Mouse (Mus musculus): ENCODE data around the gene Epm2aip1. TPM values are rescaled to one million over a fixed set of nuclear protein-coding genes. Genes with fewer than 3 reads are reported as not detected.

The Epm2aip1 gene
- total RNA-seq, 4 experiments from 2014 or later: 70.6 to 89.2 (median 80.9) TPM

DNA sequence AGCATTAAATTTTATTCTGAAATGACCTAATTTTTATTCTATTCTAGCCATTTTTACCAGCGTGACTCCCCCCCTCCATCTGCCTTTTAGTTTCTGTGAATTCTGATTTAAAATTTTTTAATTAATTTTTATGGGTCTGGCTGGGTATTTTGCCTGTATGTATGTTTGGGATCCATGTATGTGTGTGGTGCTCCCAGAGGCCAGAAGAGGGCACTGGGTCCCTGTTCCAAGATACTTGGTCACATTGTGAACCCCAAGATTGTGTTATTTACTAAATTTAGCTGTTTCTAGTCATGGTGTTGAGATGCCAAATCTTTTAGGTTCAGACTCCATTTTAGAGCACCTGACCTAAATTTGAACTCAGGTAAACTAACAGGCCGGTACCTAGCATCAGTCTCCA lies 14.7 kb downstream of the Epm2aip1 start:
- DNase-seq (ENCODE audit: low spot score in 2 of 2): no peak

DNA sequence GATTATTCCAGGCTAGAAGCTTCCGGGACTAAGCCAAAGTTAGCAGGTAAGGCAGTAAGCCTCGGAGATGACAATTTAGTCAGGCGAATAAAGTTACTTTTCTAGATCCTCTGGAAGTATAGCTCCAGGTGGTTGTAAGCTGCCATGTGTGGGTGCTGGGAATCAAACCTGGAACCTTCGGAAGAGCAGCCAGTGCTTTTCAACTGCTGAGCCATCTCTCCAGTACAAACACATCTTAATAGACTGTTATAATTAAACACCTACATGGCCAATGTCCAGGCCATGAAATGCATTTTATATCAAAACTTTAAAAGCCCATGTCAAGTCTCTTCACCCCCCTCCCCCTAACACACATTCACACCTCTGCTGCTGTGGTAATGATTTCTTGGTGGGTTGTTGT lies 16.2 kb downstream of the Epm2aip1 start:
- DNase-seq (ENCODE audit: low spot score in 2 of 2): no peak

GRCm38 (mm10) chr9:111289294-111289831 lies 17.6 kb downstream of the Epm2aip1 start:
- DNase-seq (ENCODE audit: low spot score in 2 of 2): no peak

- peak; percentile 85 to 96 for DNase-seq (ENCODE audit: low spot score in 2 of 2)
Measured at GRCm38 (mm10) chr9:111289832-111290339, 18.2 kb downstream of the Epm2aip1 start.

- no peak for DNase-seq (ENCODE audit: low spot score in 2 of 2)
Measured at GRCm38 (mm10) chr9:111290539-111291100, 18.9 kb downstream of the Epm2aip1 start.

GRCm38 (mm10) chr9:111293234-111293633 lies 21.5 kb downstream of the Epm2aip1 start:
- no peak for DNase-seq (ENCODE audit: low spot score in 2 of 2)

DNA sequence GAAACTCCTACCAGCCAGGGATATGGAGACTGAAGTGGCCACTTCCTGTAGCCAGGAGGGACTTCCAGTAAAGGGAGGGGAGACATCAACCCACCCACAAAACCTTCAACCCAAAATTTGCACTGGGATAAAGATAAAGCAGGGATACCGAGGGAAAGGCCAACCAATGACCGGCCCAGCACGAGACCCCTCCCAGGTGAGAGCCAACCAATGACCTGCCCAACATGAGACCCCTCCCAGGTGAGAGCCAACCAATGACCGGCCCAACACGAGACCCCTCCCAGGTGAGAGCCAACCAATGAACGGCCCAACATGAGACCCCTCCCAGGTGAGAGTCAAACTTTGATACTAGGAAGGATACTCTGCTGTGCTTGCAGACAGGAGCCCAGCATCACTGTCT lies 23.2 kb downstream of the Epm2aip1 start:
- DNase-seq (ENCODE audit: low spot score in 2 of 2): no peak

DNA sequence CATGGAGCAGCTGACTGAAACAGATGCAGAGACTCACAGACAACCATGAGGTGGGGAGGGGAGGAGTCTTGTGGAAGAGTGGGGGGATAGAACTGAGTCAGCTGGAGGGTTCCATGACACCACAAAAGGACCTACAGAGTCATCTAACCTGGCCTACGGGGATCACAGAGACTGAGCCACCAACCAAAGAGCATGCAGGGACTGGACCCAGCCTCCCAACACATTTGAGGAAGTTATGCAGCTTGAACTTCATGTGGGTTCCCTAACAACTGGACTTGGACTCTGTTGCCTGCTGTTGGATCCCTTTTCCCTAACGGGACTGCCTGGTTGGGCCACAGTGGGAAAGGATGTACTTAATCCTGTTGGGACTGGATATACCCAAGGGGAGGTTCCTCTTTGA lies 23.6 kb downstream of the Epm2aip1 start:
- no peak for DNase-seq (ENCODE audit: low spot score in 2 of 2)

GRCm38 (mm10) chr9:111296433-111296832 lies 24.7 kb downstream of the Epm2aip1 start:
- no peak for DNase-seq (ENCODE audit: low spot score in 2 of 2)

DNA sequence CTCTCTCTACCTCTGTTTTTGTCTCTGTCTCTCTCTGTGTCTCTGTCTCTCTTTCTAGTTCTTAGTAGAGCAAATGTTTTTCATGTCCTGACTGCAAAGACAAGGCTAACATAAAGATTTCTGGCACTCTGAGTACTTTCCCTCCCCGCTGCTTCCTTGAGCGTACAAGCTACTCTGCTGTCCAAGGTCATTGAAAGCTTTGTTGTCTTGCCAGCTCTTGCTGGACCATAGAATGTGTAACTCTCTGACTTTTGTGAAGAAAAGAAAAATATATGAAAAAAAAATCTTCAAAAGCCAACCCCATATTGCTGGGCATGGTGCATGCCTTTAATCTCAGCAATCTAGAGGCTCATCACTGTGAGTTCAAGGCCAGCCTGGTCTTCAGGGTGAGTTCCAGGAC lies 26.9 kb downstream of the Epm2aip1 start:
- DNase-seq (ENCODE audit: low spot score in 2 of 2): no peak

DNA sequence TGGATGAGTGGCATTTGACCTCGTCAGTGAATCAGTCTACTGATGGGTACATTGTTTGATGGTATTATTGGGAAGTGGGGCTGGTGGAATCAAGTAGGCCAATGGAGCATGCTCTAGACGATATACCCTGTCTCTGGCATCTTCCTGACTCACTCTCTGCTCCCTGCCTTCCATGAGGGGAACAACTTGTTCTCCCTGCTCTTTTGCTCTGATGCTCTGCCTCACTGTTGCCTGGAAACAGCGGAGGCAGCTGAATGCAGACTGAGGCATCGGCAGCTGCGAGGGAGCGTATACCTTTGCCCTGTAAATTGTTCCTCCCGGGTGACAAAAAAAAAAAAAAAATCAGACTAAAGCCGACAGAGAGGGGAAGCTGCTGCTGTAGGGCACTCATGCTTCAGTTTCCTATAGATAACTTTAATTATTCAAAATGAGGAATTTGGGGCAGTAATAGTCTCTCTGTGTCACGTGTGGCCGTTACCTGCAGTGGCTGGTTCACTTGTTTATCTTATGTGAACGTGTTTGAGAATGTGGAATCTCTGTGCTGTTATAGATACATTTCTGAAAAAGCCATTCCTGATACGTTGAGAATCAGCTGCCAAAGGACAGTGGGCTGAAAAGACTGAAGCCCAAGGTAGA lies 30.6 kb downstream of the Epm2aip1 start:
- peak in 1 of 2 experiments; percentile 34 for DNase-seq (ENCODE audit: low spot score in 2 of 2)

DNA sequence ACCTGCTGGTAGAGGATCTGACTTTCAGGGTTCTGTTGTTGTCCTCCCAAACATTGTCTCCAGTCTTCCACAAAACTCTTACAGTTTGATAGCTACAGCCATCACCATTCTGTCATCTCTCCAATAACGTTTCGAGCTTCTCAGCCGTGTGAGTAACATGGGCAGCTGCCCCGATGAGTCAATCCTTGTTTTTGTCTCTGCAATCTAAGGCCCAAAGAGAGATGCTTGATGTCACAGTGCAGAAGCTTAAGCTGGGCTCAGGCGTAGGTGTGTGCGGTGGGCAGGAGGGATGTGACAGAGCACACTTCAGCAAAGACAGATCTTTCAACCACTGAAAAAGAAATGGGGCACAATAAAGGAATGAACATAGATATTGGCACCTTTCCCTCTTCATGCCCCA lies 32.3 kb downstream of the Epm2aip1 start:
- peak in 1 of 2 experiments; percentile 37 for DNase-seq (ENCODE audit: low spot score in 2 of 2)

DNA sequence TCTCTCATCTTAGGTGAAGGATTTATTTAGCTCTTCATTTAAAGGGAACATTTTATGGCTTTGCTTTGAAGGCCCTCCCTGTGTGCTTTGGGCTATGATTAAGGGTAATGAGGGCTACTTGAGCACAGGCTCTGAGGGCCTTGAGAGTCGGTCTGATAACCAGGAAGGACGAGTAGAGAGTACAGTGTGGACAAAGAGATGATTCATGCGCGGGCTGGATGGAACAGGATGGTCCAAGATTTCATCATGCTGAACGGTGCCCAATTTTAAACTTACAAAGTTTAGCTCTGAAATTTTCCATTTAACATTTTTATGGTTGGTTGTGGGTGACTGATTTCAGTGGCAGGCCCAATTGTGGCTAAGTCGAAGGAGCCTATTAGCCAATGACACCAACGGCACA lies 34.4 kb downstream of the Epm2aip1 start:
- no peak for DNase-seq (ENCODE audit: low spot score in 2 of 2)

DNA sequence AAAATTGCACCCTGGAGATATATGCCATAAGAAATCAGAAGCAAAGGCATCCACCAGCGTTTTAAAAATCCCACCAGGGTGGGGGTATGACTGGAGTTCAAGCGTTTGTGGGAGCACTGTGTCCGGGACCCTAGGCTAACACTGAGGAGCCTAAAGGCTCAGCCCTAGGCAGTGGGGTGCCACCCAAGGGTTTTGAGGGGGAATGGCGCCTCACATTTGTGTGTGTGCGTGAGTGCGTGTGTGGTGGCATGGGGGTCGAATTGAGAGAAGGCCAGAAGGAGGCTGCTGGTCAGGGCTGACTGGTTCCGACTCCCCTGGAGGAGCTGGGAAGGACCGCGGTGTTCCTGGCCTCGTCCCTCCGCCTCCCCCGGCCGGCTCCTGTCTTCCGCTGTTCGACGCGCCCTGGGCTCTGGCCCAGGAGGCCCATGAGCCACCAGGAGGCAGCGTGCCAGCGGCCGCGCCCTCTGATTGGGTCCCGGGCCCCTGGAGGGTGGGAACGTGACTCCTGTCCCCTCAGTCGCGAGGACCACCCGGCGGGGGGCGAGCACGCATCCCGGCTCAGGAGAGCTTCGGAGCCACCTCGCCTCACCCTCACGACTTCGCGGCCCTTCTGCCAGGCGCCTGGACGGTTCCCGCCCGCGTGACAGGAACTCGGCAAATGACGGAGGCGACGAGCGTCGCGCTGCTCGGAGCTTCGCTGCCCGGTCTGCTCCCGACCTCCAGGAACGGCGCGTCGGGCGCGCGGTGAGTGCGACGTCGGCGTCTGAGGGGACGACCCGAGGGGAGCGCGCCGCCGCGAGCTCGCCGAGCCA lies 39.5 kb downstream of the Epm2aip1 start, which contains the start of gene Trank1:
Trank1 (plus strand) TSS at position 709 of the 812 bp plus-strand sequence.
- DNase-seq (ENCODE audit: low spot score in 2 of 2): peak in 1 of 2 experiments; percentile 35

DNA sequence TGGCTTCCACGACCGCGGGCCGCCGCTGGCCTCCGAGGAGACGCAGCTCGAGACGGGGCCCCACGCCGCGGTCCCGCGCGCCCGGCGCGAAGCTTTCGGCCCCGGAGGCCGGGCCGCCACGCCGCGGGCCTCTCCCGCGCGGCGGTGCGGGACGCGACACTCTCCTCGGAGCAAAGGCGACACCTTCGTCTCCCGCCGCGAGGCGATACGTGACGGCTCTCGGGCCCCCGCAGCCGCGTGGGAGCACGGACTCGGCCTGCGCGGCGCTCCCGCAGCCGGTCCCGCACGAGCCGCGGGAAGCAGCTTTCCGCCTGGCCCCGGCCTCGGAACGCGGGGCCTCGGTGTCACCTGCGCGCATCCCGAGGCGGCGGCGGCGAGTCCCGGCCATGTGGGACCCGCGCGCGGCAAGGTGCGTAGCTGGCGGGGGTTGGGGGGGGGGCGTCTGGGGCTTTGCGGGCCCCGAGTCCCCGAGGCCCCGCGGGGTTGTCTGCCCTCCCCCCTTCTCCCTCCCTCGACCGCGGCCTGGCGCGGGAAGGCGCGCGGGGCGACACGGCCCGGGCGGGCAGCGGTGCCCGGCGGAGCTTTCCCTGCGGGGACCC lies 40.2 kb downstream of the Epm2aip1 start:
- no peak for DNase-seq (ENCODE audit: low spot score in 2 of 2)

DNA sequence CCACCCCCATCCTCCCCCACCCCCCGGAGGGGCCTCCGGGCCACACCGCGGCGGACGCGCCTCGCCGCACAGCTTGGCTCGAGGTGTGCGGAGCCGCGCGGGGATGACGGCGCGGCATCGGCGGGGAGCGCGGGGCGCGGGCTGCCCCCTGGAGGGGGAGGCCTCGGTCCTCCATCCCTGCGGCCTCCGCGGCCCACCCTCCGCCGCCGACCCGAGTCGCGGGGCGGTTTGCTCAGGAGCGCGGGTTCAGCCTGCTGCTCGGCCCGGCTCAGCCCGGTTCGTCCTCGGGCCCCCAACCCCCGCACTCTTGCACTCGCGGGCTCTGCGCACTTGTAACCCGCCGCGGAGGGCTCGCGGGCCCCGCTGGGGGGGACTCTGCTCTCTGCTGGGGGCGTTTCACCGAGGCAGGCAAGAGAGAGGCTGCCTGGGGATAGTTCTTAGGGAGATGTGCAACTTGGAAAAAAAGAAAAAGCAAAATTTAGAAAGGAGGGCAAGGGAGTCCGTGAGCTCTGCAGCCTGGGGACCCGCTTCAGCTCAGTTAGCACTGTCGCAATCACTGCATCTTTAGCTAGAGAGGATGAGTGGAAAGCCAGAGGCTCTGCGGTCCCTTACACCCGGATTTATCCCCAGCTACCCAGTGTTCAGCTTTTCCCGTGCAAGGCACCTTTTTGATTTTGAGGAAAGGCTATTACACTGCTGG lies 40.9 kb downstream of the Epm2aip1 start:
- DNase-seq (ENCODE audit: low spot score in 2 of 2): no peak

DNA sequence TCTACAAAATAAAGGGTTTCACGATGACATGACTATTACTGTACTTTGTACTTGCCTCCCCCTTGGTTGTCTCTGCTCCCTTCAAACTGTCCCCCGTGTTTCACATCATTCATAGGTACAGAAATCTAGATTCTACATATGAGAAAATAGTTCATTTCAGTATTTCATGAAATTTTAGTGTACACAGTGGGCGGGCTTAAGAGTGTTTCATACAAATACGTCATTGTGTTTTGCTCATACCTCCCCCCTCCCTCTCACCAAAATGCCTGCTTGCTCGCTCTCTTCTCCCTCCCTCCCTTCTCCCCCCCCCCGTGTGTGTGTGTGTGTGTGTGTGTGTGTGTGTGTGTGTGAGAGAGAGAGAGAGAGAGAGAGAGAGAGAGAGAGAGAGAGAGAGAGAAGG lies 41.6 kb downstream of the Epm2aip1 start:
- no peak for DNase-seq (ENCODE audit: low spot score in 2 of 2)

- no peak for DNase-seq (ENCODE audit: low spot score in 2 of 2)
Measured at GRCm38 (mm10) chr9:111313793-111314192, 42.1 kb downstream of the Epm2aip1 start.

- peak in 1 of 2 experiments; percentile 80 for DNase-seq (ENCODE audit: low spot score in 2 of 2)
Measured at GRCm38 (mm10) chr9:111314219-111314618, 42.5 kb downstream of the Epm2aip1 start.

- no peak for DNase-seq (ENCODE audit: low spot score in 2 of 2)
Measured at GRCm38 (mm10) chr9:111320912-111321311, 49.2 kb downstream of the Epm2aip1 start.

DNA sequence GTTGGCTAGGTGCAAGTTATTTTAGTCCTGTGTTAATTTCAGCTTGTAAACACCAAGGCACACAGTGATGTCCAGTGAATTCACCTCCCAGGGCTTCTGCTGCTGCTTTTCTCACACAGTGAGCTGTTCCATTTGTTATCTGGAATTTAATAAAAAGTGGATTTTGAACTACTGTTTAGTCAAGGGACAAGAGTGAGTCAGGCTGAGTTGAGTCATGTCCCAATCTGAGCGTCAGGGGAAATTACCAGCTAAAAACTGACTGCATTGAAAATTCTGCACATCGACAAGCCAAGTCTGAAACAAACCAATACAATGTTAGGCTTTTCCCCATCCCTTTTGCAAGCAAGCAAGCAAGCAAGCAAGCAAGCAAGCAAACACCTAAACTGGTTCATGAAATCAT lies 53.2 kb downstream of the Epm2aip1 start:
- no peak for DNase-seq (ENCODE audit: low spot score in 2 of 2)
